In genomic region chr4:149047360-149047759, GRCm38 (mm10) we compare ENCODE assay signal across 8 mouse cellular contexts. TPM values are rescaled to one million over a fixed set of nuclear protein-coding genes. Genes with fewer than 3 reads are reported as not detected.
DNase-seq lines count a peak whose midpoint lies in the region; ATAC-seq and TF ChIP-seq lines count a peak whose summit lies in the region.

No protein-coding gene starts in this region.

- H3K27ac ChIP-seq in heart, embryonic 10.5 days, result peak overlapping the region; percentile 83; the same call in 1 of the 2 replicates
- H3K27ac ChIP-seq in lung, postnatal 0 days (ENCODE audit: low read length), result no peak overlapping the region

- peak overlapping the region; percentile 28; the same call in 1 of the 2 replicates for H3K4me2 ChIP-seq in lung, postnatal 0 days (replicated peaks; ENCODE audit: low read depth, low read length)

- ATAC-seq in lung, postnatal 0 days, result peak; percentile 71

- H3K4me1 ChIP-seq in heart, embryonic 10.5 days, result peaks cover 53% of the 10 kb centered on the region
- 0 out of 2 replicates have a peak, but pooled peaks cover 12% of the 10 kb centered on the region for H3K4me1 ChIP-seq in lung, postnatal 0 days (ENCODE audit: insufficient read depth, low read depth, low read length)

- no peaks in the 10 kb centered on the region for H3K9me3 ChIP-seq in heart, embryonic 10.5 days
- no peaks in the 10 kb centered on the region for H3K9me3 ChIP-seq in lung, postnatal 0 days (ENCODE audit: low read length)

- TF ChIP-seq EP300 in lung, postnatal 0 days (IDR thresholded peaks at IDR 0.05), result no peak

- no peak overlapping the region for H3K4me3 ChIP-seq in heart, embryonic 10.5 days
- no peak overlapping the region for H3K4me3 ChIP-seq in lung, postnatal 0 days (ENCODE audit: low read depth, low read length)

- H3K27me3 ChIP-seq in heart, embryonic 10.5 days (ENCODE audit: insufficient read depth, poor library complexity, severe bottlenecking), result no peaks in the 10 kb centered on the region
- no peaks in the 10 kb centered on the region for H3K27me3 ChIP-seq in lung, postnatal 0 days (replicated peaks; ENCODE audit: insufficient read depth, low read length)

- H3K36me3 ChIP-seq in heart, embryonic 10.5 days, result no peaks in the 10 kb centered on the region
- no peaks in the 10 kb centered on the region for H3K36me3 ChIP-seq in lung, postnatal 0 days (ENCODE audit: insufficient read depth, low read length)

- WGBS in heart, embryonic 10.5 days, result 11% methylated on average over 10 of the region's 10 CpGs
- 15% methylated on average over 10 of the region's 10 CpGs for WGBS in lung, postnatal 0 days

- DNase-seq in gastrocnemius, adult 18-20 months (ENCODE audit: low spot score), result peak; percentile 58
- DNase-seq in gastrocnemius, postnatal 25 days, result no peak
- peak; percentile 29 to 47 for DNase-seq in adrenal gland, postnatal 4 days (ENCODE audit: low spot score in 2 of 2)
- peak; percentile 89 for DNase-seq in heart, embryonic 10.5 days (ENCODE audit: low spot score)
- peak; percentile 66 to 80 for DNase-seq in kidney, adult 8-10 months
- DNase-seq in lung, postnatal 0 days (ENCODE audit: low spot score), result peak; percentile 88
- DNase-seq in retina, postnatal 1 day, result peak; percentile 70
- no peak for DNase-seq in frontal cortex, postnatal 25 days (ENCODE audit: low spot score in 2 of 2)

- H3K9ac ChIP-seq in lung, postnatal 0 days (replicated peaks; ENCODE audit: low read depth), result no peak overlapping the region

- TF ChIP-seq CTCF in lung, postnatal 0 days (IDR thresholded peaks at IDR 0.05), result peak; percentile 85

RNA-seq across cellular contexts. Expression of gene Pex14, which starts 52.3 kb away (rescaled TPM):
- total RNA-seq in gastrocnemius, adult 18-20 months (2021), result 10 to 100 TPM; 22.8 to 24.0 TPM
- 10 to 100 TPM; 17.5 to 18.8 TPM for total RNA-seq in gastrocnemius, postnatal 25 days (2021)
- total RNA-seq in adrenal gland, postnatal 4 days (2021), result 10 to 100 TPM; 63.0 to 67.3 TPM
- 53.6 and 59.7 TPM in 2 replicates for polyA plus RNA-seq in heart, embryonic 10.5 days (2016; fragmentation: Nextera tagmentation; extraction: Ambion mirVana)
- polyA plus RNA-seq in lung, postnatal 0 days (2015; fragmentation: Nextera tagmentation; extraction: Ambion mirVana), result 38.9 TPM in 2 replicates

RNA-seq across cellular contexts. Expression of gene Dffa, which starts 56.6 kb away (rescaled TPM):
- 10 to 100 TPM; 72.7 to 76.3 TPM for total RNA-seq in gastrocnemius, adult 18-20 months (2021)
- total RNA-seq in gastrocnemius, postnatal 25 days (2021), result 10 to 100 TPM; 61.7 to 85.6 TPM
- 10 to 100 TPM; 24.4 to 24.9 TPM for total RNA-seq in adrenal gland, postnatal 4 days (2021)
- polyA plus RNA-seq in heart, embryonic 10.5 days (2016; fragmentation: Nextera tagmentation; extraction: Ambion mirVana), result 43.4 and 48.9 TPM in 2 replicates
- 21.5 and 22.8 TPM in 2 replicates for polyA plus RNA-seq in lung, postnatal 0 days (2015; fragmentation: Nextera tagmentation; extraction: Ambion mirVana)

Comparison
In these comparisons a context has a peak if more than half of its experiments do, and no peak if none do; other contexts are left out.
1. DNase-seq: peak in gastrocnemius, adult 18-20 months (single experiment), adrenal gland, postnatal 4 days (2 of 2), heart, embryonic 10.5 days (single experiment), kidney, adult 8-10 months (2 of 2), lung, postnatal 0 days (single experiment) and retina, postnatal 1 day (single experiment); none in gastrocnemius, postnatal 25 days (single experiment) and frontal cortex, postnatal 25 days (0 of 2).